Mouse (Mus musculus): ENCODE results near the gene St3gal4. TPM values are rescaled to one million over a fixed set of nuclear protein-coding genes. Genes with fewer than 3 reads are reported as not detected.

Gene St3gal4
- polyA plus RNA-seq, 1 experiment = 8.0 TPM

- Histone ChIP-seq H3K9me3 (replicated peaks; ENCODE audit: control insufficient read depth, insufficient read depth, low read length, poor library complexity, severe bottlenecking) (no peaks in the 10 kb centered on the region), H3K4me1 (ENCODE audit: control insufficient read depth, insufficient read depth, low read length) (no peaks in the 10 kb centered on the region), H3K27ac (ENCODE audit: insufficient read depth, low read length) (no peak overlapping the region), H3K36me3 (ENCODE audit: control insufficient read depth, insufficient read depth, low read length, poor library complexity, severe bottlenecking) (no peaks in the 10 kb centered on the region), H3K4me3 (ENCODE audit: low read depth, low read length) (no peak overlapping the region), H3K9ac (ENCODE audit: low read depth, poor library complexity, severe bottlenecking) (no peak overlapping the region), H3K27me3 (ENCODE audit: control insufficient read depth, insufficient read depth, low read length, poor library complexity, severe bottlenecking) (no peaks in the 10 kb centered on the region)
- TF ChIP-seq EP300 (IDR thresholded peaks at IDR 0.05; ENCODE audit: insufficient read depth, low read depth, low read length) (no peak), POLR2A (IDR thresholded peaks at IDR 0.05; ENCODE audit: insufficient read depth, low read length) (no peak), CTCF (IDR thresholded peaks at IDR 0.05; ENCODE audit: low read depth, low read length) (no peak)
Observed at GRCm38 (mm10) chr9:35032457-35032856, 86.6 kb downstream of the St3gal4 start.

- Histone ChIP-seq H3K4me1 (ENCODE audit: control insufficient read depth, insufficient read depth, low read length) (no peaks in the 10 kb centered on the region), H3K9ac (ENCODE audit: low read depth, poor library complexity, severe bottlenecking) (no peak overlapping the region), H3K27me3 (ENCODE audit: control insufficient read depth, insufficient read depth, low read length, poor library complexity, severe bottlenecking) (no peaks in the 10 kb centered on the region), H3K4me3 (ENCODE audit: low read depth, low read length) (no peak overlapping the region), H3K36me3 (ENCODE audit: control insufficient read depth, insufficient read depth, low read length, poor library complexity, severe bottlenecking) (no peaks in the 10 kb centered on the region), H3K27ac (ENCODE audit: insufficient read depth, low read length) (no peak overlapping the region), H3K9me3 (replicated peaks; ENCODE audit: control insufficient read depth, insufficient read depth, low read length, poor library complexity, severe bottlenecking) (no peaks in the 10 kb centered on the region)
- TF ChIP-seq EP300 (IDR thresholded peaks at IDR 0.05; ENCODE audit: insufficient read depth, low read depth, low read length) = no peak
- TF ChIP-seq POLR2A (IDR thresholded peaks at IDR 0.05; ENCODE audit: insufficient read depth, low read length) = no peak
- no peak for TF ChIP-seq CTCF (IDR thresholded peaks at IDR 0.05; ENCODE audit: low read depth, low read length)
Observed at GRCm38 (mm10) chr9:35030823-35031222, 88.2 kb downstream of the St3gal4 start.

GRCm38 (mm10) chr9:35027382-35027997, 91.6 kb downstream of the St3gal4 start:
- TF ChIP-seq EP300 (IDR thresholded peaks at IDR 0.05; ENCODE audit: insufficient read depth, low read depth, low read length) (no peak), POLR2A (IDR thresholded peaks at IDR 0.05; ENCODE audit: insufficient read depth, low read length) (no peak), CTCF (IDR thresholded peaks at IDR 0.05; ENCODE audit: low read depth, low read length) (no peak)
- H3K4me1 ChIP-seq (ENCODE audit: control insufficient read depth, insufficient read depth, low read length) = no peaks in the 10 kb centered on the region
- no peaks in the 10 kb centered on the region for H3K9me3 ChIP-seq (replicated peaks; ENCODE audit: control insufficient read depth, insufficient read depth, low read length, poor library complexity, severe bottlenecking)
- no peaks in the 10 kb centered on the region for H3K27me3 ChIP-seq (ENCODE audit: control insufficient read depth, insufficient read depth, low read length, poor library complexity, severe bottlenecking)
- no peak overlapping the region for H3K9ac ChIP-seq (ENCODE audit: low read depth, poor library complexity, severe bottlenecking)
- no peak overlapping the region for H3K27ac ChIP-seq (ENCODE audit: insufficient read depth, low read length)
- no peaks in the 10 kb centered on the region for H3K36me3 ChIP-seq (ENCODE audit: control insufficient read depth, insufficient read depth, low read length, poor library complexity, severe bottlenecking)
- H3K4me3 ChIP-seq (ENCODE audit: low read depth, low read length) = no peak overlapping the region

DNA sequence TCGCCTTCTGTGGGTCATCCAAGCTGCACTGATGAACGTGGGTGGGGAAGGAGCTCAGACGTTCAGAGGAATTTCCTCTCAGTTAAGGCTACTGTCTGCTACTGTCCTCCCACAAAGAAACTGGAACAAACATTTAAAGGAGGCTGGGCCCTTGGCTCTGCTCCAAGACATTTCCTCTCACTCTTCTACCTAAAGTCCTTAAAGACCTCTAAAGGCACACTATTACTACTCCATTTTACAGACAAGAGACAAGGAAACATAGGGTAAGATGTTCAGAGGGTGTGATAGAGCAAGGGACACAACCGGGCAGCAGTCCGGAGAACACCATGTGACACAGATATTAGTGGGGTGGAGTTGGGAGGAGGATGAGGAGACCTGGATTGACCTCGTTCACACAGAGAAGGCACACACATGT, 92.2 kb downstream of the St3gal4 start:
- H3K27me3 ChIP-seq (ENCODE audit: control insufficient read depth, insufficient read depth, low read length, poor library complexity, severe bottlenecking) = no peaks in the 10 kb centered on the region
- TF ChIP-seq CTCF (IDR thresholded peaks at IDR 0.05; ENCODE audit: low read depth, low read length) (no peak), EP300 (IDR thresholded peaks at IDR 0.05; ENCODE audit: insufficient read depth, low read depth, low read length) (no peak), POLR2A (IDR thresholded peaks at IDR 0.05; ENCODE audit: insufficient read depth, low read length) (no peak)
- H3K9me3 ChIP-seq (replicated peaks; ENCODE audit: control insufficient read depth, insufficient read depth, low read length, poor library complexity, severe bottlenecking) = no peaks in the 10 kb centered on the region
- H3K9ac ChIP-seq (ENCODE audit: low read depth, poor library complexity, severe bottlenecking) = no peak overlapping the region
- no peaks in the 10 kb centered on the region for H3K36me3 ChIP-seq (ENCODE audit: control insufficient read depth, insufficient read depth, low read length, poor library complexity, severe bottlenecking)
- H3K4me1 ChIP-seq (ENCODE audit: control insufficient read depth, insufficient read depth, low read length) = no peaks in the 10 kb centered on the region
- no peak overlapping the region for H3K4me3 ChIP-seq (ENCODE audit: low read depth, low read length)
- H3K27ac ChIP-seq (ENCODE audit: insufficient read depth, low read length) = no peak overlapping the region

- H3K4me1 ChIP-seq (ENCODE audit: control insufficient read depth, insufficient read depth, low read length) = no peaks in the 10 kb centered on the region
- no peak overlapping the region for H3K9ac ChIP-seq (ENCODE audit: low read depth, poor library complexity, severe bottlenecking)
- H3K4me3 ChIP-seq (ENCODE audit: low read depth, low read length) = no peak overlapping the region
- no peaks in the 10 kb centered on the region for H3K36me3 ChIP-seq (ENCODE audit: control insufficient read depth, insufficient read depth, low read length, poor library complexity, severe bottlenecking)
- TF ChIP-seq EP300 (IDR thresholded peaks at IDR 0.05; ENCODE audit: insufficient read depth, low read depth, low read length) = no peak
- TF ChIP-seq CTCF (IDR thresholded peaks at IDR 0.05; ENCODE audit: low read depth, low read length) = no peak
- TF ChIP-seq POLR2A (IDR thresholded peaks at IDR 0.05; ENCODE audit: insufficient read depth, low read length) = no peak
- H3K27ac ChIP-seq (ENCODE audit: insufficient read depth, low read length) = no peak overlapping the region
- H3K9me3 ChIP-seq (replicated peaks; ENCODE audit: control insufficient read depth, insufficient read depth, low read length, poor library complexity, severe bottlenecking) = no peaks in the 10 kb centered on the region
- H3K27me3 ChIP-seq (ENCODE audit: control insufficient read depth, insufficient read depth, low read length, poor library complexity, severe bottlenecking) = no peaks in the 10 kb centered on the region
Observed at GRCm38 (mm10) chr9:35026311-35026710, 92.8 kb downstream of the St3gal4 start.

DNA sequence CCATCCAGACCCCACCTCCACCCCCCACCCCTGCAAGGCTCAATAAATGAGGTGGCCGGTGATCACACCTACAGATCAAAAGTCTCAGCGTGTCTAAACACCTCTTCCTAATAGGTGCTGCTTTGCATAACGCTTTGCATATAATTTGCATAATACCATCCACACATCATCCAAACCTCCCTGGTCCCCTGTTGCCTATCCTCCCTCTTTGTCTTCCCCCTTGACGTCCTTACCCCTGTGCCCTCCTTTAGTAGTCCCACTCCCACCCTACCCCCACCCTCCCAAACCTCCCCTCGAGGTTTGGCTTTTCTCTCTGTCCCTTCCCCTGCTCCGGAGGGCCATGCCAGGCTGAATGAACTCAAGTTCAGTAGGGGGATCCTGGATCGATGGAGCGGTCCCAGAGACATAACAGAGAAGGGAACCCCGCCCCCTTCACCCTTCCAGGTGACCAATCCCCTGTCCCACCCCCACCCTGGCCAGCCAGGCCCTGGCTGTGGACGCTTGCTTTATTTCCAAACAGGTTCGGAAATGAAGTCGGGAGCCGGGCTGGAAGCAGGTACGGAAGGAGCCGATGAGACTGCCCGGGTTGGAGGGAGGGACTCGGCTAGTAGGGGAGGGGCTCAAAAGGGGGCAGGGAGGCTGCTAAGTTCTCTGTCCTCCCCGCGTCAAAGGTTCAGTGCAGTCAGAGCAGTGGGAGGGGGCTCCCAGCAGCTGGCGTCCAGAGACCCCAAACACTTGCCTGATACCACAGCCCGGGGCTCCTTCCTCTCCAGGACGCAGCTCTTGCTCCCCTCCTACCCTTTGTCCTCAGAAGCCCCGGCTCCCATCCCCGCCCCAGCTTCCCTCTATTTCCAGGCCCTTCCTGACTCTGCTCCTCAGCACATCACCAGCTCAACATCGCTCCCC, 94.2 kb downstream of the St3gal4 start:
- H3K9me3 ChIP-seq (replicated peaks; ENCODE audit: control insufficient read depth, insufficient read depth, low read length, poor library complexity, severe bottlenecking) = no peaks in the 10 kb centered on the region
- no peak overlapping the region for H3K27ac ChIP-seq (ENCODE audit: insufficient read depth, low read length)
- no peak overlapping the region for H3K4me3 ChIP-seq (ENCODE audit: low read depth, low read length)
- no peaks in the 10 kb centered on the region for H3K36me3 ChIP-seq (ENCODE audit: control insufficient read depth, insufficient read depth, low read length, poor library complexity, severe bottlenecking)
- no peaks in the 10 kb centered on the region for H3K4me1 ChIP-seq (ENCODE audit: control insufficient read depth, insufficient read depth, low read length)
- H3K27me3 ChIP-seq (ENCODE audit: control insufficient read depth, insufficient read depth, low read length, poor library complexity, severe bottlenecking) = no peaks in the 10 kb centered on the region
- H3K9ac ChIP-seq (ENCODE audit: low read depth, poor library complexity, severe bottlenecking) = no peak overlapping the region
- no peak for TF ChIP-seq POLR2A (IDR thresholded peaks at IDR 0.05; ENCODE audit: insufficient read depth, low read length)
- no peak for TF ChIP-seq CTCF (IDR thresholded peaks at IDR 0.05; ENCODE audit: low read depth, low read length)
- no peak for TF ChIP-seq EP300 (IDR thresholded peaks at IDR 0.05; ENCODE audit: insufficient read depth, low read depth, low read length)

Data from ES-Bruce4 (cell line).